Mouse (Mus musculus) cerebellum, adult 2 months (tissue): ENCODE measurements around the gene Lrig2.

Source experiments
- CTCF ChIP-seq: fragments of 200-500 bp; IDR thresholded peaks from 2 replicates; pipeline ENCODE4 v1.5.1; 2011; ENCODE audit warnings: low read depth, mild to moderate bottlenecking, control low read depth, low read length, moderate library complexity, borderline replicate concordance; ENCODE audit not compliant: insufficient read depth
- POLR2A ChIP-seq: fragments of 200-500 bp; IDR thresholded peaks from 2 replicates; pipeline ENCODE4 v1.6.1; 2011; ENCODE audit warnings: low read length, control low read depth, borderline replicate concordance; ENCODE audit not compliant: insufficient read depth

GRCm38 (mm10) chr3:104353884-104354283, 157.8 kb downstream of the Lrig2 start:
- no peak for TF ChIP-seq CTCF
- no peak for TF ChIP-seq POLR2A
